Mouse (Mus musculus): ENCODE measurements at regions not wholly inside any gene's neighbourhood (a gene's known extent, or its start where the extent isn't known, plus 50 kb on each side); places are given as distances from the start of the nearest gene placed in this dataset.

DNA sequence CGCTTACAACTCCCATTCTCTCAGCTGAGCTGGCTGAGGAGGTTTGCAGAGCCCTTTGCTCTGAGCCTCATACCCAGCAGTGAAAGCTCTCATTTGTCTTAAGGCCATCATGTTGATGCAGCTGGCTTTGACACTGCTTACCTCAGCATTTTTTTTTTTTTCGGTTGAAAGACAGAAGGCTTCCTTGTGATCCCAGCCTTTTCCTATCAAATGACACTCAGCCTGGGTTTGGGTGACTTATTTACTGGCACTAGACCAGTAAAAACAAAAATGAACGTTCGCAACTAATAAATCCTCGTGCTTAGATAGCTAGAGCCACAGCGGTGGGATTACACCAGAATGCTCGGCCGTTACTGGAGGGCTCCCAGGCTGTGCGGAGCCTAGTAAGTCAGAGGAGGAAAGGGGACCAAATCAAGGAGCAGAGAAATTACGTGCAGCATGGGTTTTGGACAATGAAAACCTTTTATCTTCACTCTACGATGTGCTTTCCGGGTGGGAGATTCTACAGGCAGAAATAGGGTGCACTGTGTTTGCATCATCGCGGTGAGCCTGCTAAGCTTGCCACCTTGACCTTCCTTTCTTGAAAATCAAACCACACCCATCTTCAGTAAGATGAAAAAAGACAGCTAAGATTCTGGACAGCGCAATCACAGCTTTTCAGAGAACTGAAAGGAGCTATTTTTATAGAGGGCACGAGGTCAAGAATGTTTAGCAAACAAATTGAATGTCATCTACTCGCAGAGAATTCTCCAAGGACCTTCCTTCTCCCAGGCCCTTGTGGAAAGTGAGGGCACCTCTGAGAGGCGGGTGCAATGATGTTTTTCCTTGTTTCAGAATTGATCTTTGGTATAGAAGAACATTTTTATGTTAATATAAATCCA, 302.3 kb upstream of the Mpdz start:
- DNase-seq: peak; percentile 20 to 43

DNA sequence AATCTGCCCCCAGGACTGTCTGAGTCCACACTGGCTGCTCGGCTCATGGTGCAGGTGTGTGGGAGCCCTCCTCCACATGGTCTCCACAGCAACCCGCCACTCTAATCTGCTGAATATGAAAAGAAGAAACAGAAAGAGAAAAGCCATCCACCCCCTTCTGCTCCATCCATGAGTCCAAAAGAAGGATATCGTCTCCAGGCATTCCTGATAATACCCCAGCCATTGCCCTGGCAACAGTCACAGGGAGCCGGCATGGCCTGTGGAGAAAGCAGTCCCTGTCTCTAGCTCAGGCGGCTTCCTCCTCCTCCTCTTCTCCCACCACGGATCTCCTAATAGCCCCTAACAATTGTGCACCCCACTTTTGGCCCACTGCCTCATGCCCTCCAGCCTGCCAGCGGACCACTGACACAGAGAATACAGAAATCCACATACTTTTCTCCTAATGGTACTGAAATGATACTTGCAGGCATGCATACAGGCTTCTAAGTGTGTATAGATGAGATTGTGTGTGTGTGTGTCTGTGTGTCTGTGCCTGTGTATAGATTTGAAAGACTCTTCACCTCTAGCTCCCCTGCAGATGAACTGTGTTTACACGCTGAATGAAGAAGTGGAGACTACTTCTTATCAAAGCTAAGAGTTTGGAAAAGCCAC, 301.5 kb upstream of the Mpdz start:
- peak; percentile 11 to 18 for DNase-seq
- intact Hi-C loops (cut with DNase I): no loop called here

More for the DNA sequence above, 302.3 kb upstream of the Mpdz start:
- intact Hi-C loops (cut with DNase I): no loop called here

DNA sequence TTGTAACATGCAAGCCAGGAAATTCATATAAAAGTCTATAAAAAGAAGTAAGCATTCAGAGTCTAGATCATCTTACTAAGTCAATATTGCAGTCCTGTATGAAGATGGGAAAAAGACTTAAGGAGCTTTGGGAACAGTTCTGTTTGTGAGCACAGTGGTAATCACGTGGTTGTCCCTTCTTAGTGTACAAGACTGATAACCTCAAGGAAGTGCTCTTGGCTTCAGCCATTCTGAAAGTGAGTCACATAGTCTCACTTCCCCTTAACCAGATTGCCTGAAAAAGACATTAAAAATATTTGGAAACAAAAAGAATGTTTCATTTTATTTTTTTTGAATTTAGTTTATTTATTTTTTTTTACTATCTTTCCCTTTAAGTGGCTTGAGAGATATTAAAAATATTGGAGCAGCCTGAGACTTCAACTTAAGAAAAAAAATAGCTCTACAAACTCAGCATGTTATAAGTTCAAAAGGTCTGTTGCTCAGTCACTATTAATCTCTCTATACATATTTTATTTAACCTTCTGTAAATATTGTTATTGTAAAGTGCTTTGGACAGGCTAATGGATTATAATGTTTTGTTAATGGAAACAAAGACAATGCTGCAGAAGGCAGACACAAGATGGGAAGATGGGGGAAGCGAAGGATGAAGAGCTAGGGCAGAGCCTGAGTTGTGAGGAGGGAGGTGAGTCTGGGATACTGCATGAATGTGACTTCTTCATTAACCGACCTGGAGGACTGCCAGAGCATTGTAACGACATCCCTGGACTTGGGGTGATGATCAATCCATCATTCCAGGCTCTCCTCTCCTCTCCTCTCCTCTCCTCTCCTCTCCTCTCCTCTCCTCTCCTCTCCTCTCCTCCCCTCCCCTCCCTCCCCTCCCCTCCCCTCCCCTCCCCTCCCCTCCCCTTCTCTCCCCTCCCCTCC, 300.2 kb upstream of the Mpdz start:
- intact Hi-C loops (cut with DNase I): no loop called here
- peak in 1 of 2 experiments; percentile 10 for DNase-seq

DNA sequence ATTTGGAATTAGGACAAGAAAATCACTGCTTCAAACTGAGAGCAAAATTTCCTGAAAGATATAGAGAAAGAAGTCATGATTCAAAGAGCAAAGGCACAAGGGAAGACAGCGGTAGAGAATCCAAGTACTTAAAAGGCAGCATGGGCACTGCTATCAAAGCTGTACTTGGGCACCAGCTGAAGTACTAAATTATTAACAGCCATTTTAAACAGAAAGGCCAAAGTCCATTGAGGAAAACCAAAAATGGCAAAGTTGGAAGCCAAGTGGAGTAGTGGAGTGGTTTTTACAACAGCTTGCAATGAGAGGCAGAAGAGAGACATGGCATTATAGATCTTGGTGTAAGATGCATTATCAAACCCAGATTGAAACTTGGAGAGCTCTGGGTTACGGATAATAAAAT, 291.8 kb upstream of the Mpdz start:
- intact Hi-C loops (cut with DNase I): no loop called here
- DNase-seq: no peak

DNA sequence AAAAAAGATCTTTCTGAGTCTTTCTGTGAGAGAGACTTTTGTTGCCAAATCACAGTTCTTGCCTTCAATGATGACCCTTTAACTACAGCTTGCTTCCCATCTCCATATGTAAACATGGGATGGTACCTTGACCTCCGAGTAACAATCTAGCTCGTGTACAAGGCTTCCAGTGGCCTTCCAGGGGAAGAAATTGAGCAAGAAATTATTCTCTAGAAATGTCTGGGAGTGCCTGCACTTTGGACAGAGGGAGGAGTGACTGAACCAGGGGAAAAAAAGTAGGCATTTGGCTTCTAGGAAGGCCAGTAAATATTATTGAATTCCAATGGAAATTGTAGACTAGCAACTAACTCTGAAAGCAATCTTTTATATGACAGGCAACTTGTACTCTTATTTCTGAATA, 287.8 kb upstream of the Mpdz start:
- DNase-seq: no peak
- intact Hi-C loops (cut with DNase I): no loop called here

DNA sequence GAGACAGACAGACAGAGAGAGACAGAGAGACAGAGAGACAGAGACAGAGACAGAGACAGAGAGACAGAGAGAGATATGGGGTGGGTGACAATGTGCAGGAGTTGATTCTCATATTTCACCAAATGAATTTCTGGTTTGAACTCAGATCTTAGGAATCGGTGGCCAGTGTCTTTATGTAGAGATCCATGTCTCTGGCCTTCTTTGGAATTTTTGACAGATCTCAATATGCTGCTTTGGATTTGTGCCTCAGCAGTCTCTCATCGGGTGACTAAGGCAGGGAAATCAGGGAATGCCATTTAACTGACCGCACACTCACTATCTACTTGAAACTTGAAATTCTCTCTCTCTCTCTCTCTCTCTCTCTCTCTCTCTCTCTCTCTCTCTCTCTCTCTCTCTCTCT, 286.3 kb upstream of the Mpdz start:
- intact Hi-C loops (cut with DNase I): loop anchor here (10.0 kb wide), 1 partner anchor 144 kb away; no protein-coding TSS in a partner anchor
- DNase-seq: no peak

DNA sequence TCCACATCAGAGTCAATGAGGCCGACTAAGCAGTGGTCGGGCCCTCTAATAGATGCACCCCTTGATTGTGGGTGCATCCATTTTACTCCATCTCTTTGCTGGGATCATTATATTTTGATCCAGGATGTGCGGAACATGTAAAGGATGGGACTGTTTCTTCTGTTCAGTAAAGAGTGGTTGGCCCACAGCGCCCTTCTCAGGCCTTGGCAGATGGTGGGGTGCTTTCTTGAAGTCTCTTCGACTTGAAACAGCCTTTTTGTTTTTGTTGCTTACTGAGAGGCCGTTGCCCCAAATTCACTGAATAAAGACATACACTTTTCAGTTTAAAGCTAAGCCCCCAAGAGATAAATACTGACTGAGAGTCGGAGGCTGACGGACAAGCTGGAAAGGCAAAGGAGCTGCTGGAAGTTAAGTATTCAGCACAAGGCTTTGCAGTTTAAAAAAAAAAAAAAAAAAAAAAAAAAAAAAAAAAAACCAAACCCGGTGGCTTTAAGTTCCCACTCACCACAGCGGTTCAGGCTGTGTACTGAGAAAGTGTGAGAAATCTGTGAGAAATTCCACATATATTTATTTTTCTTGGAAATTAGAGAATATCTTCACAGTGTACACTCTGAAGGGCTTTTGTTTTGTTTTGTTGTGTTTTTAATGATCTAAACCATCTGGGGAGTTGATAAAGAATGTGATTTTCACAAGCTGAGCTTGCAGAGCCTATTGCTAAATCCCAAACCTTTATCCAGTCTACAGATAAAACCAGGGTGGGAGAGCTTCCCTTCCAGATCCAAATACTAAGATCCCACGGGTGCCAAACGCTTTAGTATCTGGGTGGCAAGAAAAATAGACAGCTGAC, 285.3 kb upstream of the Mpdz start:
- intact Hi-C loops (cut with DNase I): loop anchor here (10.0 kb wide), 1 partner anchor 143 kb away; no protein-coding TSS in a partner anchor
- DNase-seq: peak; percentile 16

DNA sequence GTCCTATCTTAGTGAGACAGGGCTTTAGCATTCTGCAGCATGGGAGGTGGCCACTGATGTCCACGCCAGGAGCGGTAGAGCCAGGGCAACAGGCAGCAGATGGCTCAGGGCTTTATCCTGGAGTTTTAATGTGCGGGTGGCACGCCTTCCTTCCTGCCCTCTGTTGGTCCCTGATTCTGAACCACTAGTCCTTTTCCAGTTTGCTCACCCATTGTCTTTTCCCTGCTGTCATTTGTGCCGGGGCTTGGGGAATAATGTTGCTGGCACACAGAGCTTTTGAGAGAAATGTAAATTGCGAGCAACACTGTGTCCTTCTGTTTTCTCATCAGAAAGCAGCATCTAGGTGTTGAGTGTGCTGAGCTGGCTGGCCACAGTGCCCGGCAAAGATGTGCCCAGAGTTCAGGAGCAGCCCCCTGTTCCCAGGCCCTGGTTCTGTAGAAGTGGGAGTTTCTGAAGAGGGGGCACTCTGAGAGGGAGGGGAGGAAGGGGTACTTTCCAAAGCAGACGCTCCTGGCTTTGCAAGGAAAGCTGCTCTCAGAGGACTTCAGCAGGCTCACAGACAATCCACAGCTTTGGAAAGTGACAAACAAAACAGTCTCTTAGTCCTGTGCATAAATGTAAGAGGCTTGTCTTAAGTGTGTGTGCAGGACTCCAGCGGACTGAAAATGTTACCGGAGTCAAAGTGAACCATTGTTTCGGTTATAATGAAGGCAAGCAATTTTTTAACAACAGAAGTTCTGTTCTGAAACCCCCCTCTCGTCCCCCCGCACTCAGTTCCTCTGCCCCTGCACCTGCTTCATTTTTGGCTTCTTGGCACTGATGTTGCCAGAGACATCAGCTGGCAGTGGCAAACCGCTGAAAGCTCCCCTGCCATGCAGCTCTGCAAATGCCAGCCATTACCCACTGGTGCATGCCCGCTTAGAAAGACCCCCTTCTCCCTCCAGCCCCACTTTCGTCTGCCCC, 284.4 kb upstream of the Mpdz start:
- intact Hi-C loops (cut with DNase I): loop anchor here (10.0 kb wide), 1 partner anchor 142 kb away; no protein-coding TSS in a partner anchor
- DNase-seq: peak; percentile 3 to 14

DNA sequence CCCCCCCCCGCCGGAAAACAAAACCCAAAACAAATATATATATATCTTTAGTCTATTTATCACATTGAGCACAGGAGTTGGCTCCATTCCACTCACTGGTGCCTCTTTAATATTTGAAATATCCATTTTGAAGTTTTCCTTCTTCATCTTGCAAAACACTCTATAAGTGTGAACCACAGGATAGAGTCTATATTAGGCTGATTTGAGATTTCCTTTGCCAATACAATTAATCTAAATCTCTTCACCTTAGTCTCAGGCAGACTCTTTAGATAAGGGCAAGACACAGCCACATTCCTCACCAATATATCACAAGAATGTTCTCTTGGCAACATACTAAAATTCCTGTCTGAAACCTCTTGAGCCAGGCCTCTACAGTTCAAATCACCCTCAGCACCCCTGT, 282.1 kb upstream of the Mpdz start:
- intact Hi-C loops (cut with DNase I): loop anchor here (10.0 kb wide), 1 partner anchor 140 kb away; no protein-coding TSS in a partner anchor
- DNase-seq: no peak

DNA sequence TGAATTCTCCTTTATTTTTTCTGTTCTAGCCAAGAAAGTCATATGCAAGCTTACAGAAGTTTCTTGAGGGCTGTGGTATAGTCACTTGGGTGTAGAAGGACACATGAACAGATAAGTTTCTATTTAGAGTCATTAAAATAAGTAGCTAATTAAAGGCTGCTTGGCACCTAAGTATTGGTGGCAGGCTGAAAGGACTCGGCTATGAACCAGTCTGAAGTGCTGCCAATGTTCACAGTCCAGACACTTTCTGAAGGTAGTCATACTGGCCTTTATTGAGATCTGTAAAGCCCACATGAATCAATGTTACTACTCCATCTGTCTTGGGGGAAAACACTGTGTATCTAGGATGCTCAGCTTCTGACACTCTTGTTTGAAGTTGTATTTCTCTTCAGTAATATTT, 269.8 kb upstream of the Mpdz start:
- DNase-seq: no peak
- intact Hi-C loops (cut with DNase I): no loop called here

DNA sequence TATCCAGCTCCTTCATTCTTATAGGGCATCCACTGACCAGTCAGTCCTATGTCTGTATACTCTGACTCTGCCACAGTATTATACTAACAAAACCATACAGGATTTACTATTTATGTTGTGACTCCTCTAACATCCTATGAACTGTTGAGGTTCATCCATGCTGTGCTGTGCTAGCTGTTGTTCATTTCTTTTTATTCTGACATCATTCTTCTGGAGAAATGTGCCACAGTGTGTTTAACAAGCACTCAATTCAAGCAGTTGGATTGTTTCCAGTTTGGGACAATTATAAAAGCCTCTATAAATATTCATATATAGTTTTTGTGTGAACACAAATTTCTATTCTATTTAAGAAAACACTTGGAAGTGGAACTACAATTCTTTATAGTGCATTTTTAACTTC, 252.6 kb upstream of the Mpdz start:
- intact Hi-C loops (cut with DNase I): no loop called here
- DNase-seq: no peak

DNA sequence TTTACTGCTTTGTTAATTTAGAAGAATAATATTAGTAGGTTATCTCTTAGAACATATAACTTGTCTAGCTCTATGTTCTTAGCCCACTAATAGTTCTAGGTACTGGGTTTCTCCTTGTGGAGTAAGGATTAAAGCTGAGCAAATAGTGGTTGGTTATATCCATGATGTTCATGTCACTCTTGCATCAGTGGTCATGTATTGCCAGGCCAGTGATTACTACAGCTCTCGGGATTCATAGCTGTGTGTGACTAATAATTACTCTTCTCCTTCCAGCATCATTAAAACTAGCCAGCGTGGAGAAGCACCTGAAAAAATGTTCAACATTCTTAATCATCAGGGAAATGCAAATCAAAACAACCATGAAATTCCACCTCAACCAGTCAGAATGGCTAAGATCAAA, 234.6 kb upstream of the Mpdz start:
- intact Hi-C loops (cut with DNase I): no loop called here

DNA sequence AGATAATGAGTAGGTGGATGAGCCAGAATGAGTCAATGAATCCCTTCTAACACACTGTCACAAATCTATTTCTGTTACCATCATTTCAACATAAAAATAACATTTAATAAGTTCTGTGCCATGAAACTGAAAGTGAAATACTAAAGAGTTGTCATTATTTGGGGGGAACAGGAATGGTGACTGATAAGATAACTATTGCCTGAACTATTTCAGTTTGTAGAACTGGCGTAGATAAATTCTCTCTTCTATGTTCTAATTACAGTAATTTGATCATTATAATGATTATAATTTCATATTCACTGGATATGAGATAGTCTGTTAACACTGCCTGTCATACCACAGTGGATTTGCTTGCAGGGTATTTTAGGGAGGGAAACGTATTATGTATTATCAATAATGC, 232.3 kb upstream of the Mpdz start:
- no peak for DNase-seq
- intact Hi-C loops (cut with DNase I): no loop called here

More for the DNA sequence above, 234.6 kb upstream of the Mpdz start:
- DNase-seq: no peak

DNA sequence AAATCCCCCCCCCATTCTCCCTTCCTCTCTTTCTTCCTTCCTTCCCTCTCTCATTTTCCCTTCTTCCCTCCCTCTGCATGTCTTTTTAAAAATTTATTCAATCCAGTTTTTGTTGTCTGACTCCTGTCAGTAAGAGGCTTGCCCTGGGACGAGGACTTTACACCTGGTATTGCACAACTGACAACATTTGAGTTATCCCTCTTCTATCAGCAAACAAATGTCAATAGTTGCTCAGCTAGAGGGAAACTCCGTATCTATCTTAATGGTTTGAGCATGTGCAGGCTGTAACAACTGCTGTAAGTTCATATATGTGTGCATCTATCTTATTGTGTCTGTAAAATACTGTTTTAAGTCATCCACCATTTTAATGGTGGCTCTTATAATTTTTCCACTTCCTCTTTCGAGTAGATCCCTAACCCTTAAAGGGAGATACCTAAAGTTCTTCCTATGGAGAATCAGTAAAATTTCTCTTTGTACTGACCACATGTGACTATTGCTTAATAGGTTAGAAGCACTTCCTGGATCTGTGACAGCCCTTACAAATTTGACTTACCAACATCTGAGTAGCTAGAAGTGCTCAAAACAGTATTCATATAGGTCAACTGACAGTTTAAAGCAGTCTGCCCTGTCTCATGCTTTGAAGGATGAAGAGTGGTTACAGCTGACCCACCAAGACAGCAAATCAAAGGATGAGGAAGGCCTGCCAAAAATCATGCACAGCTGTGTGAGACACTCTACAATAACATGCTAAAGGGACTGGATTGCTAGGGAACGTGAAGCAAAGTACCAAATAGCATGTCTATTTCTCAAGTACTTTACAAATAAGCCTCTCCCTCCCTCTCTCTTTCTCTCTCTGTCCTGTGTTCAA, 231.0 kb upstream of the Mpdz start:
- intact Hi-C loops (cut with DNase I): no loop called here
- DNase-seq: no peak

DNA sequence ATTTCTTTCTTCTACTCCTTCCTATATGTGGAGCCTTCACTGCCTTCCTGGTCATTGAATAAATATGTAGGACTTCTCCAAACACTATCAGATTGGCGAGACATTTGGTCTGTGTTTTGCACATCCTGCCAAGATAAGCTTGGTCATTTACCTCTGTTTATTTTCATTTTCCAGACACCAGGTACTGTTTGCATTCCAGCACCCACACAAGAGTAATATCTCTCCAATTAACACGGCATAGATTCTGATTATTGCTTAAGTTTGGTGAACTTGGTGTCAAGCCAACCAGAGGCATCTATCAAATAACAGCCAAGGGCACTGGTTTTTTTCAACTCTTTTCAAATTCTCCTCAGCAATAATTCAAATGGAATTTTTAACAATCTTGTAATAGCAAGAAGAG, 229.4 kb upstream of the Mpdz start:
- no peak for DNase-seq

DNA sequence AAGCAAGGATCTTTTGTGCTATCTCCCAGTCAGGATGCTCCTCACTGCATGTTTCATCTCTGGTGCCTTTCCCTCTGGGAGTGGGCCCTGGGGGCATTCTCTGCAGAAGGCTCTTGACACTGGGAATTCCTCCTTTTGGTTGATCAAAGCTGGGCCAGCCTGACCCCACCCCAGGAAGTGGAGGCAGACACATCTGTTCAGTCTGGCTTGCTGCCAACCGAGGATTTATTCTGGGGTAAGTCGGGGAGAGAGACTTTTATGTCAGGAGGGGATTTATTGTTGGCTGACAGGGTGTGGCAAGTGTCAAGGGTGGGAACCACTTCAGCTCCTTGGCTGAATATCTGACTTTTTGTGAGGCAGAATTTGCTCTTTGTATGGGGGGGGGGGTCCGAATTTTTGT, 226.6 kb upstream of the Mpdz start:
- intact Hi-C loops (cut with DNase I): no loop called here
- DNase-seq: peak; percentile 8 to 25

More for the DNA sequence above, 229.4 kb upstream of the Mpdz start:
- intact Hi-C loops (cut with DNase I): no loop called here

DNA sequence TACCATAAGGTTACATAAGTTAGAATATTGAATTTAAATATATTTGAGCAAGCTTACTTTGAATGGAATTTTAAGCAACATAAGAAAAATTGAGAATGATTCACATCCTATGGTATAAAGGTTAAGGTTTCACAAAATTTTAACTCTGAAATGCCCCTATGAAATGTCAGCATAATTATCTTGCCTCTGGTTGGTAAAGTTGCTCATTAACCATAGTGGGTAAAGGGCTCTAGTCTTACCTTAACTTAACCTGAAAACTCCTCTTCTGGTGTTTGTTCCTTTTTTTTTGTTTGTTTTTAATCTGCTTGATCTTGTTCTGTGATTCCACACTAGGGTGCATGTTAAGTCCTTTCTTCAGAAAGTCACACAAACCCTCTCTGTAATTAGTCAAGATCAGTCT, 218.5 kb upstream of the Mpdz start:
- no peak for DNase-seq
- intact Hi-C loops (cut with DNase I): no loop called here

DNA sequence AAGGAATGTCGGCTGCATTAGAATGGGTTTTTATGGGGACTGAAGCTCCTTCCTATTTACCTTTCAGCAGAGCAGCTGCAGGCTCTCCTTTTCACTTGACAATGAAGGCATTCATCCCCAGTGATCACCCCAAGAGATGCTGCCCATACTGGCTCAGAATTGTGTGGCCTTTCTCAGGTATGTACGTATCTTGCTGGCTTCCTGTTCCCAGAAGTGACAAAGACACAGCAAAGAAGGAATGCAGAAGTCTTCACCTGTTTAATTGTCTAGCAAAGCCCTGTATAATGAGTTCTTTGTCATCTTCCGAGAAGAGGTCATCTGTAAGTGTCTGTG, 185.8 kb upstream of the Mpdz start:
- intact Hi-C loops (cut with DNase I): no loop called here
- no peak for DNase-seq

All from heart, postnatal 14 days (tissue).